Comparison of ENCODE assay signal across 14 mouse cellular contexts in genomic region chr16:84769619-84770464, GRCm38 (mm10). TPM values are rescaled to one million over a fixed set of nuclear protein-coding genes. Genes with fewer than 3 reads are reported as not detected.
"Had no signal": no experiment of that assay in that cellular context is flagged by ENCODE, and none has a peak within 500 bp of the region (broad histone marks: within the 10 kb centered on the region; RNA-seq: fewer than 3 reads in every experiment).

No protein-coding gene starts in this region.

- H3K27me3 ChIP-seq: midbrain, embryonic 12.5 days had no signal

- ATAC-seq: midbrain, embryonic 16.5 days had no signal

- H3K4me3 ChIP-seq: limb, embryonic 10.5 days; megakaryocyte, embryonic 14.5 days; midbrain, embryonic 12.5 days had no signal

- H3K9me3 ChIP-seq: limb, embryonic 10.5 days; megakaryocyte, embryonic 14.5 days; midbrain, embryonic 12.5 days had no signal

- H3K9ac ChIP-seq: lung, embryonic 14.5 days; midbrain, embryonic 12.5 days had no signal

- DNase-seq: kidney, adult 8-10 months; kidney, postnatal 25 days; lung, embryonic 14.5 days; lung, postnatal 14 days; right cerebral cortex, adult 18-20 months; right cerebral cortex, postnatal 25 days; thymus, adult 18-20 months; thymus, postnatal 14 days had no signal

- H3K36me3 ChIP-seq: limb, embryonic 10.5 days; midbrain, embryonic 12.5 days had no signal

- H3K27ac ChIP-seq: limb, embryonic 10.5 days; macrophage; midbrain, embryonic 12.5 days had no signal

- H3K4me2 ChIP-seq: liver, embryonic 11.5 days; lung, embryonic 14.5 days; midbrain, embryonic 12.5 days had no signal

RNA-seq across cellular contexts. Expression of gene Jam2, which starts 4.1 kb away (rescaled TPM):
- polyA plus RNA-seq: macrophage had no signal
